Mouse (Mus musculus): Measurements from ENCODE around the gene Nceh1.

DNA sequence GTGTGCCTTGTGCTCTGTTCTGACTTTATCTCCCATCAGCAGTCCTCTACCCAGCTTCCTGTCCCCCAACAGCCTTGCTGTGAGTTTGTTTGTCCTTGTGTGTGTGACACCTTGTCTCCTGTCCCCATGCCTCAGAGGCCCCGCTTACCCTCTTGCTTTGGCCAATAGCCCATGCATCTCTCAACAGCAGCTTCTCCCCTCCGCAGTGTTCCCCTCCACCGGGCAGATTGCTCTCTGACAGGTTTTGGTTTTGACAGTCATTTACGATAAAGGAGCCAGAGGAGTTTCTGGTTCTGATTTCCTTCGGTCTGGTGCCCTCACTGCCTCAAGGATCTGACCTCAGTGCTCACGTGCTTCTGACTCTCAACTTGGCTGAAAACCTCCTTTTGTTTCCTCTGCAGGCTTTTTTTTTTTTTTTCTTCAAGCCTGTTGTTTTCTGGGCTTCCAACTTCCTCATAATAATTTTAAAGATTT is 11.1 kb downstream of the Nceh1 start:
- TF ChIP-seq GATA1 (IDR thresholded peaks at IDR 0.05; ENCODE audit: borderline replicate concordance, low read length) (no peak), CTCF (IDR thresholded peaks at IDR 0.05; ENCODE audit: low read depth, low read length) (no peak), POLR2AphosphoS5 (IDR thresholded peaks at IDR 0.05; ENCODE audit: insufficient replicate concordance, low read depth, low read length) (no peak), TAL1 (conservative IDR thresholded peaks at IDR 0.05; ENCODE audit: low read depth, low read length) (no peak; the same call in 1 of the 2 replicates), GATA2 (IDR thresholded peaks at IDR 0.05; ENCODE audit: borderline replicate concordance, low read depth, low read length) (no peak)

Measured in G1E (cell line).